Mouse (Mus musculus) MEL (cell line): ENCODE measurements around the gene Rpl19.

ENCODE experiments used
- CTCF ChIP-seq, 3 experiments: IDR thresholded peaks in 2 of 3; conservative IDR thresholded peaks in 1 of 3; 2 replicates each; pipeline ENCODE4 v1.5.1; 2011 to 2012; ENCODE audit warnings: low read length in 3 of 3, low read depth in 2 of 3, mild to moderate bottlenecking in 2 of 3, improper control_type of control experiment in 1 of 3, inconsistent platforms in 1 of 3, mixed read lengths in 1 of 3, moderate library complexity in 1 of 3; ENCODE audit not compliant: control insufficient read depth in 1 of 3, insufficient read depth in 1 of 3, poor library complexity in 1 of 3, severe bottlenecking in 1 of 3
- ELF1 ChIP-seq: IDR thresholded peaks from 2 replicates; pipeline ENCODE4 v1.6.1; 2014; ENCODE audit warnings: low read depth, mild to moderate bottlenecking, inconsistent platforms, low read length, improper control_type of control experiment, moderate library complexity
- EP300 ChIP-seq, 2 experiments: IDR thresholded peaks; 2 replicates each; pipeline ENCODE4 v1.6.1; 2011; ENCODE audit warnings: improper control_type of control experiment in 2 of 2, low read length in 2 of 2, low read depth in 1 of 2, mild to moderate bottlenecking in 1 of 2
- MAFK ChIP-seq: IDR thresholded peaks from 2 replicates; pipeline ENCODE4 v1.6.1; 2011; ENCODE audit warnings: low read depth, mild to moderate bottlenecking, low read length, improper control_type of control experiment, borderline replicate concordance
- NELFE ChIP-seq: IDR thresholded peaks from 2 replicates; pipeline ENCODE4 v1.6.1; 2011; ENCODE audit warnings: low read depth, low read length, improper control_type of control experiment
- NRF1 ChIP-seq: IDR thresholded peaks from 2 replicates; pipeline ENCODE4 v1.6.1; 2014; ENCODE audit warnings: low read depth, mild to moderate bottlenecking, inconsistent platforms, low read length, improper control_type of control experiment, moderate library complexity; ENCODE audit not compliant: poor library complexity, insufficient read depth, severe bottlenecking
- POLR2A ChIP-seq, 2 experiments: IDR thresholded peaks; 2 replicates each; pipeline ENCODE4 v1.6.1; 2011 to 2012; ENCODE audit warnings: low read length in 2 of 2, mild to moderate bottlenecking in 2 of 2, control low read depth in 1 of 2, improper control_type of control experiment in 1 of 2, low read depth in 1 of 2, moderate library complexity in 1 of 2; ENCODE audit not compliant: control insufficient read depth in 1 of 2, insufficient read depth in 1 of 2, poor library complexity in 1 of 2
- POLR2AphosphoS2 ChIP-seq: IDR thresholded peaks from 2 replicates; pipeline ENCODE4 v1.6.1; 2011; ENCODE audit warnings: low read length, improper control_type of control experiment
- RAD21 ChIP-seq: IDR thresholded peaks from 2 replicates; pipeline ENCODE4 v1.6.1; 2011; ENCODE audit warnings: mild to moderate bottlenecking, low read depth, low read length, improper control_type of control experiment
- RCOR1 ChIP-seq: IDR thresholded peaks from 2 replicates; pipeline ENCODE4 v1.6.1; 2012; ENCODE audit warnings: low read depth, mild to moderate bottlenecking, inconsistent platforms, low read length, improper control_type of control experiment
- UBTF ChIP-seq: IDR thresholded peaks from 2 replicates; pipeline ENCODE4 v1.6.1; 2012; ENCODE audit warnings: low read depth, mild to moderate bottlenecking, inconsistent platforms, low read length, improper control_type of control experiment, moderate library complexity, borderline replicate concordance; ENCODE audit not compliant: insufficient read depth

DNA sequence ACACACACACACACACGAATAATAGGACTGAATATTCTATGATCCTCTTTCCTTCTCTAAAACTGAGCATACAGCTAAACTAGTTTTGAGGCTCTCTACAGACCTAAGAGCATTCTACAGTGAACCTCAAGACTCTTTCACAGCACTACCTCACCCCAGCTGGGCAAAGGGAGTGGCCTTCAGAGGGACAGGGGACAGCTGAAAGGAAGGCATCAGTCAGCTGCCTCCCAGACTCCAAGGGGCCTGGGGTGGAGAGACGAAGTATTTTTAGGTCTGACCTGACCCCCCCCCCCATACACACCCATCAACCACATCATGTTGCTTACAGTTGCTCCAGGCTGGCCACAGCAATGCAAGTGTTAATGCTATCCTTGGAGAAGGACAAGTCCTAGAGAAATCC is 5.4 kb upstream of the Rpl19 start:
- no peak for TF ChIP-seq CTCF (IDR thresholded peaks at IDR 0.05 in 2 of 3, conservative IDR thresholded peaks at IDR 0.05 in 1 of 3; ENCODE audit: control insufficient read depth in 1 of 3, insufficient read depth in 1 of 3, low read depth in 2 of 3, low read length in 3 of 3, poor library complexity in 1 of 3, severe bottlenecking in 1 of 3)
- TF ChIP-seq POLR2A (IDR thresholded peaks at IDR 0.05; ENCODE audit: control insufficient read depth in 1 of 2, insufficient read depth in 1 of 2, low read depth in 1 of 2, low read length in 2 of 2, poor library complexity in 1 of 2) = no peak
- no peak for TF ChIP-seq RCOR1
- no peak for TF ChIP-seq NRF1
- no peak for TF ChIP-seq ELF1
- TF ChIP-seq POLR2AphosphoS2 = no peak
- no peak for TF ChIP-seq MAFK
- TF ChIP-seq UBTF = no peak
- TF ChIP-seq EP300 (IDR thresholded peaks at IDR 0.05; ENCODE audit: low read depth in 1 of 2, low read length in 2 of 2) = no peak
- TF ChIP-seq RAD21 = no peak
- TF ChIP-seq NELFE = no peak
